Mouse (Mus musculus) inflammation-experienced regulatory T-cells, adult 6 months (primary cell): ENCODE measurements around the gene Smyd3. TPM values are rescaled to one million over a fixed set of nuclear protein-coding genes. Genes with fewer than 3 reads are reported as not detected.
"Not testable (repeated sequence)": the region's sequence is repeated elsewhere in the genome, so short reads cannot be mapped to it uniquely, and the experiment has no call there.

Experiments
- ATAC-seq: one replicate; pipeline ENCODE4 v1.8.0; 2017
- polyA plus RNA-seq, 3 experiments: library from polyadenylated mRNA; unstranded; fragments of 100-300 nt; shearing (Covaris generic); gene quantifications; one replicate each; pipeline ENCODE4 v1.2.1; 2017

The Smyd3 gene
- polyA plus RNA-seq, 3 experiments from 2014 or later, result 17.9 to 46.5 (median 40.8) TPM

DNA sequence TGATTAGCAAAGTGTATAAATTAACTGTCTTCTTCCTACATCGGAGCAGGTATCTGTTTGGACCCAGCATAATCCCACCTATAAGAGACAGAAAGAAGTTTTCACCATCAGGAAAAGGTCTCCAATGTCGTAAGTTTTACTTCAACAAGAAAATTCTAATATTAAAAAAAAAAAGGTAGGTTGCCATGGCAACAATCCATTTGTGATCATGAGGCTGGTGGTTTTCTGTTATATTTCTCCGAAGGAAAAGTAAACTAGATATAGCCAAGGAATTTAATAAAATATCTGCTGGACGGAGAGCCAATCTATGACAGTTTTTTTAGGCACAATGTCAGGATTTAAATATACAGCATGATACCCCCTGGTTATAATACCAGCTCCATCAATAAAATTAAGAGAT lies 142.9 kb downstream of the Smyd3 start:
- ATAC-seq, result no peak

DNA sequence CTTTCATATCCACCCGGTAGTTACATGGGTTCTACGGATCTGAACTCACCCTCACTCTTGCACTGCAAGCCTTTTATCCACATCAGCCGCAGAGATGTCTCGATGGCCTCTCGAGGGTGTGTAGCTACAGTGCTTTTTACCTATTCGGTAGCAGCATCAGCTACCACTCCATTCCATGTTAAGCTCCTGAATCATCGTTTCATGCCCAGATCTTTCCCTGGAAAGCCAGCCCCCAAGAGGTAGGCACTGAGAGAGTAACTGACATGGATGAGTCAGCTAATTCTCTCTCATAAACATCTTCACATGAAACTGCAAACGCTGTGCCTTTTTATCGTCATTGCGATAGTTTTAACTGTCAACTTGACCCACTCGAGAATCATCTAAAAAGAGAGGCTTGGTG lies 143.9 kb downstream of the Smyd3 start:
- ATAC-seq, result no peak

DNA sequence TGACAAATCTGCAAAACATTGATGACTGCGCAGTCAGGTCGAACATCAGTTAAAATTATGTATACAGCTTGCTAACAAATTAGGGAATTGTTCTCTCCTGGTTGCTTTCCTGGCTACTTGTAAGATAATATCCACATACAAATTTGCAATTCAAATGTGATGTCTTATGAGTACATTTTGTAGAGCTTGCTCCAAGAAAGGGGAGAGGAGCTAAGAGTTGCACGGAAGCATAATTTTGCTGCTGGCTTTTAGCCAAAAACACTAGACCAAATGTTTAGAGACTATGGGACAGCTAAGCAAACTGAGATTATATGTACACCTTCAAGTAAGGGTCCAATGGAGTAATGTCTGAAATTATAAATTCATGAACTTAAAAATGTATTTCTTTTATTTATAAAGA lies 146.7 kb downstream of the Smyd3 start:
- no peak for ATAC-seq

DNA sequence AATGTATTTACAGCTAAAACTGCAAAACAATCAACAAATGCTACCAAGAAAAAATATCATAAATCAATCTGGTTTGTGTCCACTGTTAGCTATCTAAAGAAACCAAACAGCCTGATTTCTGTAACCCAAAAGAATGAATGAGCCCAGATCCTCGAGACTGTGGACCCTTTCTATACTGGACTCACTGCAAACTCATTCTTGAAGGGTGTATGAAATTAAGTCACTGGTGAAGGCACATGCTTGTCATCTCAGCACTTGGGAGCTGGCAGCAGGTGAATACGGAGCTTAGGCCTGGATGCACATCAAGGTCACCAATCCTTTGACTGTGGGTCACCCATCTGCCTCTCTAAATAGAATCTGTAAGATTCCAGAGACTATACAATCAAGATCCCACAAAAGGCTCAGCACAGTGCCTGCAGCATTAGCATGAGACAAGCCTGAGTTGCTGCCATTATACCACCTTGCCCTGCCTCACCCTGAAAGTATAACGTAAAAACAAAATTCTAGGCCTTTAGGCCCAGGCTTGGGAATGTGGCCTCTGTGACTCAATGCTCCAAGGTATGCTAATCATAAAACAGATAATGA lies 149.3 kb downstream of the Smyd3 start:
- ATAC-seq, result no peak

DNA sequence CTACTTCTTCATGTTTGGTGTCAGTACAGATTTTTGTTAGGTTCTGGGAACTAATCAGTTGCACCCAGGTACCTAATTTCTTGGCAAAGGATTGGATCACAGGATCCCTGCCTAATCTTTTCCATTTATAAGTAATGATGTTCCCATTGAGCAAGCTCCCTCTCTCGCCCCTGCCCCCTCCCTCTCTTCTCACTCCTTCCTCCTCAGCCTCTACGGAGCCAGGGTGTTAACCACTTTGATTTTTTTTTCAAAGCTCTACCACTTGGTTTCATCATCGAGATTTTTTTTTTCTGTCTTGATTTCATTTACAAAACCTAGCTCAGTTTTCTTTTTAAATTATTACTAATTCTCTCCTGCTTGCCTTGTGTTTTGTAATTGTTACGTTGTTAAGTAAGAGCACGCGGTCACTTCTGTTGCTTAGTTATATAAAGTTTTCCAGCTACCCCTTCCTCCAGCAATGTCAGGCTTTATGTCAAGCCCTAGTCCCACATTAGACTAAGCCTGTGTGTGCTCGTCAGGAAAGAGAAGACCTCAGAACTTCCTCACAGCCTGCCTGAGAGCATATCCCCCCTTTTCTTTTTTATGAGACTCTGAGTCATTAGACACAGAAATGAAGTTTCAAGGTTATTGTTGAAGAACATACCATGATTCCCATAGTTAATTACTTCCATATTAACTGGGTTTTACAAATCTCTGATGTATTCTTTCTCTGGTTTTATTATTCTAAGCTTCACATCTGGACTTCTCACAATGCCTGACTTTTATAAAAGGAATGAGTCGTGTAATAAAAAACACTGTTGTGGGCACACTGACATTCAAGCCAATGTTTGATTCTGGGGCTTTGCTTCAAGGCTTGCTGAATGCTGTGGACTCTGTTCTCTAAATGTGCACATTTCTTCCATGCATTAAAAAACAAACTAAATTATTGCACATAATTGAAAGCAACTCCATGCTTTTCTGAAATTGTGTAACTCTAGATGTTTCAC lies 156.1 kb downstream of the Smyd3 start:
- no peak for ATAC-seq

DNA sequence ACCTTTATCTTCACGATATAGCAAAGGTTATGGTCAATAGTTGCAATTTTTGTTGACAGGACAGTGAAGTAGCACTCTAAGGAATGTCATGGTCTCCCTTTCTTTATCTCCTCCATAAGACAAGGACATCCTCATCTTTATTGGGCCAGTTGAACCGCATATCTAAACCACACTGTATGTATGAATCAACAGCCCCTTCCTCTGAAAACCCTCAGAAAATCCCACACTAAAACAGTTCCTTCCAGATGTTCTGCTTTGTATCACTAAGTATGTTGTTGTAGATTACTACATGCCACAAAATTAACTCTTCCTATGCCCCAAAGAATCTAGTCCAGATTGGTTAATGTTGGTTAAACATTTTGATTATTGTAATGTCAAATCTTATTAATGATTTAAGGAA lies 160.7 kb downstream of the Smyd3 start:
- ATAC-seq, result no peak

DNA sequence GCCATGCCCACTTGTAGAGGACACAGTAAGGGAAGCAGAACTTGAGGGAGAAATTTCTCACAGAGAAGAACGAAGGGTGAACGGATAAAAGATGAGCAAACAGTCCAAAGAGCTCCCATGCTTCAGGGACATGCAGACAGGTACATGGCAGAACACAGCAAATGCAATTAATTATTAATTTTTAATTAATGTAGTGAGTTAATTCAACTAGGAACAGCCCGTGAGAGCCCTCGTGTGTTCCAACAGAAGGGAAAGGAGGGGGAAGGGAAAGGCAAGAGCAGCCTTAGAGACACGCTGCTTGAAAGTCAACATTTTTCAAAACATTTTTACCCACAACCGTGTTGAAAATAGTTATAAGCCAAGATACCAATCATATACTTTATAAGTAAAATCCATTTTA lies 163.6 kb downstream of the Smyd3 start:
- ATAC-seq, result no peak

DNA sequence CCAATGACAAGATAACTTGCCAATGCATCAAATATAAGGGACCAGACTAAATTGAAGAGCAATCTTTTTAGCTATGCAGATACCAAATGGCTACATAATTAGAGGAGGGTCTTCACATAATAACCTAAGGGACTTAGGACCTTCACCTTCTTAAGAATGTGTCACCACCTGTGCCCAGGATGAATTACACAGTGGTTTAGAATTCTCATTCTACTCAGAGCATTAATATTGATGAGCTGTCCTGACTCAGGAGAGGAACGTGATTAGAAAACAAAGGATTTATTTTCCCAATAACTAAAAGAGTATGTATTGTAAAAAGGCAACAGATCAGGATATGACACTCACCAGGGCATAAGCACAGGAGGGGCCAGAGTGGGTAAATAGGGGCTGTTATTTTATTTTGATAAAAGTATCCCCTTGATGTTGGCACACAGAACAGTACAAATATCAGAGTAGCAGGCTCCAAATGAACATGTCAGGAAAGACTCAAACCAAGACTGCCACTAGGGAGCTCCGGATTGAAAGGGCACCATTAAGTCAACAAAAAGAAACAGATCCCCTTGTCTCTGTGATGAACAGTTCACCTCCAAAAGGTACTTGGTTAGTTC lies 172.4 kb downstream of the Smyd3 start:
- no peak for ATAC-seq

DNA sequence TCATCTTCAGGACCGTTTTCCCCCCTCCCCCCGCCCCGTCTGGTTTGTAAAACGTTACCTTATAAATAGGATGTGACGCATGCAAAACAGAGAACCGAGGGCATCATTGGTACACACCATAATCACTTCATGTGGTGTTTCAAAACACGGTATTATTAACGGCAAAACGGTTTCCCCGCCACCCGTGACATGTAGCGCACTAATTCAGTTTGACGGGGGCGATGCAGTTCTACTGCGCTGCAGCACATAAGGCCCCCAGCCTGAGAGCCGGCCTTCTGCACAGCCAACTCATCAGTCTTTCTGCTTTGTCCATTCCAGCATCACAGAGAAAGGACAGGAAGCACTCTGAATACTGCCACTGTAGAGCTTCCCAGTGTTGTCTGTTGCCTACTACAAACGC lies 174.4 kb downstream of the Smyd3 start:
- ATAC-seq, result no peak

DNA sequence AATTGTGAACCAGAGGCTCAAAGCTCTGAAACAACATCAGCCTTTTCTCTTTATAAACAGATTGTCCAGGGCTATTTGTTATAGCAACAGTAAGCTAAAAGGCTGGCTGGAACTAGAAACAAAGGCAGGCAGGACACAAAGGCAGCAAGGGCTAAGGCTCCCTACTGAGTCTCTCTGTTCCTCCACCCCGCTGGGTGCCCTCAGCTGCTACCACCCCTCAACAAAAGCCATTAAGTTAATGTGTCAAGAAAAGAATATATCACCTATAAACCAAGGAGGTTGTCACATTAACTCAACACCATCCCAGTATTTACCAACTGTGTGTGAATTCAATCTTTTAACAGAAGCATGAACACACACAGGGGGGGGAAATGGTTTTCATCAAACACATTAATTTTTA lies 176.3 kb downstream of the Smyd3 start:
- no peak for ATAC-seq

DNA sequence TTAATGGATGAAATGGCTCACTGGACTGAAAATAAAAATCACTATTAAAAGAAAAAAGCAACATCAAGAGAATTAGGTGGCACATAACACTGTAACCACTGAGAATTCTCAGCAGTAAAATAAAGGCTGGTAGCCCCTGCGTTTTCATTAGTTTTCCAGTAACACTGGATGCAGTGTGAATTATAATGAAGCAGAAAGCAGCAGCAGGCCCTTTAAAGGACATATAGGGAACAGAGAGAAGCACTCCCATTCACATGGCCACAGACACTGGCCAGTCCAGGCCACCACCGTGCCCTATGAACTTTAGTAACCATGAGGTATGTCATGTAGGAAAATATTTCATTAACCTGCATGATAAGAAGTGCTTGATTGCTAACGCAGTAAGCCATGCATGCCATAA lies 178.8 kb downstream of the Smyd3 start:
- ATAC-seq, result no peak

DNA sequence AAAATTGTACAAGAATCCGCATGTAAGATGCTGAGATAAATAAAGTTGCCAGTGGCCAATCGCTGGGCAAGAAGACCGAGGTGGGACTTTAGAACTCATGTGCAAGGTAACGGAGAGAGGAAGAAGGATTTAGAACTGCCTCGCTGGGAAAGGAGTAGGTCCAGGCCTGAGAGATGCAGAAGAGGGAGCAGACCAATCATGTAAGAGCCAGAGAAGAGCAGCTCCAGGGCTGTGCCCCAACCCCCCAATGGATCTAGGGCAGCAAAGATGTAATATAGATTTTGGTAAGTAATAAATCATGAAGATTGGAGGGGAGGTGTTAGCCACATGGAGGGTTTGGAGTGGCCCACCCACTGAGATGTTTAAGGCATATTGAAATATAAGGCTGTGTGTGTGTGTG lies 180.3 kb downstream of the Smyd3 start:
- no peak for ATAC-seq

DNA sequence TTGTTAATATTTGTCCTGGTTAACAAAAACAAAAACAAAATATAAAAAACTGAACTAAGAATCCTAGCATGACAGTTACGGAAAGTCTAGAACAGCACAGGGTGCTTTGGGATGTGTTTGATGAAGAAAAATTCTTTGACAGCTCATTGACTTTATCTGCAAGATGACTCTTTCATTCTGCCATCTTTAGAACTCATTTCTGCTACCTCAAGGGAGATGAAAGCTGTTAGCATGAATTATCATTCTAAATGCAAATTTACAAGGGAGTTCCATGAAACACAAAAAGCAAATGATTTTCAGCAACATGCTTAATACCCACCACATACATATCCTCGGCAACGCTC lies 190.9 kb downstream of the Smyd3 start:
- no peak for ATAC-seq

DNA sequence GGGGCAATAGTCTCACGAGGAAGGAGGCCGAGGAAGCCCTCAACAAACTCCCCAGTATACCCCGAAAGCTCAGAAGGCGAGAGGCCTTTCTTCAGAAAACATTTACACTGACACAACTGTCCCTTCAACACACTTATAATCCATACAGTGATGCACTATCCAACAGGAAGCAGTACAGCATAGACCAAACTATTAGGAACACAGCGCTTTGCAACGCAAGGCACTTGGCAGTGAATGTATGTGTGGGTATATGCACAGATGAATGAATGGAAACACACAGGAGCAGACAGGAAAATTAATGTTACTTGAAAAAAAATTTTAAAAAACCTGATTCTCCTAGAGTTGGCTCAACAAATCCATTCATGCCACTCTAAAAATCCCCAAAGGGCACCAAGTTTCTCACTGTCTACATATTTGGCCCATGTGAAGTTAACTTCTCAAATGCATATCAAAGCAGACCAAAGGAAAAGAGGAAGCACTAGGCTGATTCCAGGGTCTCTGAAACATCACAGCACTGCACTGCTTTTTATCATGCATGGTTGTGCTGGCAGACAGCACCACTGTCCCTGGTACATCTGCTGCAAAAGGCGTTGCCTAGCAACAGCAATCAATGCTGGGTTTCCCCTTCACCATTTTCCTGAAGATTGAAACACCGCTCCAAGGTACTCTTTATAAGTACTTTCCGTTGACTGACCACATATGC lies 191.4 kb downstream of the Smyd3 start:
- no peak for ATAC-seq

DNA sequence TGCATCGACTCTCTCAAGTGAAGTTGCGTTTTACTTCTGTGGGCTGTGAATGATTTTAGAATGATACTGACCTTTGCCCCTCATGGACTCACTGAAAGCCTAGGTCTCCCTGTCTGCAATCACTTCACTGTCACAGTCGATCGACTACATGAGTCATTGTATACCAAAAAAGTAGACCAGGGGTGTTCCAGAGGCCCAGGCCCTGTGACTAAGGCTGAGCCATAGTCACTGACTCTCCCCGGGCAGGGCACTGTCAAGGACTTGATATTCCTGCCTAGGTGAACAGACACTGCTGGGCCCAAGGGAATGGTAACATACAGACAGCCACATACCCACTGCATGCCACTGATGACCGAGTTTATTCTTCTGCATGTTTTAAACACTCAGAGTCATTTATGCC lies 193.6 kb downstream of the Smyd3 start:
- no peak for ATAC-seq

DNA sequence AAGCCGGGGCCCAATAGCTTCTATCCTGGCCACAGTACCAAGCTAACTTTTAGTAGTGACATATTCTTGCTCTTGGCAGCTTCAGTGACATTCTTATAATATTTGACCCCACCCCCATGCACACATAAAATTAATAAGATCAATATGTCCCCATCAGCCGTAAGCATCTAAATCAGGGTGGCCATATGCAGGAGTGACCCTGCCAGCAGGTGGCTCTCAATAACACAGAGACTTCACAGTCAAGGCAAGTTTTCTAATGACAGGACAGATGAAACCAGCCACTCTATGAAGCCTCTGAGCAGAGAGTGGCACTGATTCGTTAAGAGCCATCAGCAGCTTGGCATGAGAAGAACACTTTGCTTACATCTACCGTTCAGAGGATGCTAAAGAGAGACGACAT lies 204.2 kb downstream of the Smyd3 start:
- ATAC-seq, result no peak

DNA sequence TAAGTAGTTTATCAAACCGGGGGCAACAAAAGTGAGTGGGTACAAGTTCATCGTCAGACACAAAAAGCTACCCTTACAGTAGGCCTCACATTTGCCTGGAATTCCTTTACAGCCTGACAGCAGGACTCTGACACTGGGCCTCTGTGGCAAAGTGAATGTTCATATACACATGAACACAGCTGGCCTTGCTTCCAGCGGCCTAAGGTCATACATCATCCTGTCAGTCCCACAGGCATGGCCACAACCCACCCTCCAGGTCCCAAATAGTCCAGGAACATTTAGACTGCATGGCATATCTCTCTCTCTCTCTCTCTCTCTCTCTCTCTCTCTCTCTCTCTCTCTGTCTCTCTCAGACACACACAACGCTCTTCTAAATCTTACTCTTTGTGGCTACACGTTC lies 208.4 kb downstream of the Smyd3 start:
- no peak for ATAC-seq

DNA sequence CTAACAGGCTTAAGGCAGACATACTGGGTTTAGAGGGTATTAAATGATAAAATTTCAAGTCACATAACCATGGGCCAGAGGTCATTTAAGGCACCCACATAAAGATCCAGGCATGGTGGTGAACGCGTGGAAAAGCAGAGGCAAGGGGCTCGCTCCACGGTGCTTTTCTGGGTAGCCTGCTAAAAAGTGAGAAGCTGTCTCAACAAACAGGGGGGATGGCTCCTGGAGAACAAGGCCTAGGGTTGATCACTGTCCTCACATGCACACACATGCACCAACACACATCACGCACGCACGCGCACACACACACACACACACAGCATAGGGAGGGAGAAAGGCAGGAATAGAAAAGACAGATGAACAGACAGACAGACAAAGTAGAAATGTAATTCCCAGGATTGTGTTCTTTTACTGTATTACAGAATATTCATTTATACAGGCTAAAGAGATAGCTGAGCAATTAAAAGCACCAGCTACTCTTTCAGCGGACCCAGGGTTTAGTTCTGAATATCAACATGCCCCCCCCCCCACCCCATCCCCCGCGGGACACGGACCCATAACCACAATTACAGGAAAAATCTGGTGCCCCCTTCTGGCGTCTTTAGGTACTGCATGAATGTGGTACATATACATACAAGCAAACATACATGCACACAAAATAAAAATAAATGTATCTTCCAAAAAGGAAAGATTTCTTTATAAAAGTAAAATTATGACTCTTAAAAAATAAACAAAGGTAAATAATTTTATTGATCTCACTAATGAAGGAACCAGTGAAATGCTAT lies 215.2 kb downstream of the Smyd3 start:
- no peak for ATAC-seq

DNA sequence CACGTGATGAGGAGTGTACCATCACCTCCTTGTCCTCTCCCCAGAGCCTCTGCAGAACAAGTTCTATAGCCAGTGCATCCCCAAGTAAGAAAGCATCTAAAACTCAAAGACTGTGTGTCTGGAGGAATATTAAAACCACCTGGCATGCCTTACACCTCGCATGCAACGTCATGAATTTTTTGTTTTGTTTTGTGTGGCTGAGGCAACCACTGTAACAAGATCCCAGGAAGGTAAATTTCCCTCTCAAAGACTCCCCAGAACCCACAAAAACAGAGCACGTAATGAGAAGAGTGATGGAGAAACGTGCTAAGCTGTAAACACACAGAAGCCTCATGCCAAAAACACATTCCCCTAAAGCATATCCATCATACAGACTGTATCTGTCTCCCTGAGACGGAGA lies 222.2 kb downstream of the Smyd3 start:
- no peak for ATAC-seq

DNA sequence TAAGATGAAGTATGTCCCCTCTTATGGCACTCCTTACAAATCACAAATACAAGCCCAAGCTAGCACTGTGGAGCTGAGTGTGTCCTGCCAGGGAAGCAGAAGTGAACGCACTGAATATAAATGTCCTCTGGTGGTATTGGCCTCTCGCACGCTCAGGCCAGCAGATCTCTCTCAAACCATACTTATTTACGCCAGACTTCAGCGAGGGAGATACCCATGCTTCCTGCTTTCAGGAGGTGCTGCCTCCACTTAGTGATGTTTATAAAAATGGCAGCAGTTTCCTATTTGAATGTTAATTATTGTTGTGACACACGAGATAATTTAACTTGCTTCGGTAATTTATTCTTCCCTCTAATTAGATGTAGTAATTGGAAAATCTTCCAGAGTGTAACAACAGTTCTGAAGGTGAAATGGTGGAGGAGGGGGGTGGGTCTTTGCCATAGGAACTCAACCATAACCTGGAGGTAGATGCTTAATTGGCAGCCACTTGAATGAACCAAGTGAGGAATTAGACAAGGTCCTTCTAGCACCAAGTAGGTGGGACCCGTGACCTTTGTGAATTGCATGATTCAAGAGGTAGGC lies 224.0 kb downstream of the Smyd3 start:
- no peak for ATAC-seq

DNA sequence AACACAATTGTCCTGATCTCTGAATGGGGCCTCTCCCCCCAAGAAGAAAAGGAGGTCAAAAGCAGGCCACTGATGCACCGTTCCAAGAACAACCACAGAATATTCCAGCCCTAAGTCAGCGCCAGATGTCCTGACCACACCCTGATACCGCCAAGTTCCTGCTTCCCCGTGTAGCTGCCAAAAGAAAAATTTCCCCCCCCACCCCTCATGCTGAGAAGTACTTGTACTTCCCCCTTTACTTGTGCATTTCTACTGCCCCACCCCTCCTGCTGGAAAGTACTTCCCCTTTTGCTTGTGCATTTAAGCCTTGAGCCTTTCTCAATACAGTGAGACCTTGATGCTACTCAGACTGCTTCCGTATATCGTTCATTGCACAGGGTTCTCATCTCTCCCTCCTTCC lies 227.7 kb downstream of the Smyd3 start:
- not testable (repeated sequence) for ATAC-seq

DNA sequence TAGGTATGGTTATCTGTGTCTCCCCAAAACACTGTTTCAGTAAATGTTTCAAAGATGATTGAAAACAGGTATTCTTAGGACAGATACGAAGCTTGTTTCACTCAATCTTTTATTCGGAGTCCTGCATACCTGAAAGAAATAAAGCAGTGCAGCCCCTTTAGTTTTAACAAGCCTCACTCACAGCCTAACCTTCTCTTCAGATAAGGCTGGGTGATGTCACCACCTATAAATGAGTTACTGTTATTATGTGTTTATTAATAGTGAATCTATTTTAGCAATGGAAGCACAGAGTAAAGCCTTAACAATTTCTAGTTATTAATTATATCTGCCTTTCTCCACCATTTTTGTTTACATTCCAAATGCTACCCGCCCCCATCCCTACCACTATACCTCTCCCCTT lies 228.1 kb downstream of the Smyd3 start:
- ATAC-seq, result no peak
